In genomic region chr11:49764023-49764422, GRCm38 (mm10) we compare ENCODE assay signal across 9 mouse cellular contexts. TPM values are rescaled to one million over a fixed set of nuclear protein-coding genes. Genes with fewer than 3 reads are reported as not detected.
DNase-seq lines count a peak whose midpoint lies in the region; ATAC-seq and TF ChIP-seq lines count a peak whose summit lies in the region.
"Had no signal": no experiment of that assay in that cellular context is flagged by ENCODE, and none has a peak within 500 bp of the region (broad histone marks: within the 10 kb centered on the region; RNA-seq: fewer than 3 reads in every experiment).

No protein-coding gene starts in this region.

- H3K79me2 ChIP-seq in MEL (ENCODE audit: control insufficient read depth, insufficient read depth, low read length, poor library complexity), result no peaks in the 10 kb centered on the region

- no peak for TF ChIP-seq EP300 in MEL (IDR thresholded peaks at IDR 0.05; ENCODE audit: low read depth in 1 of 2, low read length in 2 of 2)

- no peak overlapping the region for H3K4me2 ChIP-seq in kidney, embryonic 14.5 days (replicated peaks; ENCODE audit: low read depth, low read length)

- H3K9ac ChIP-seq in kidney, embryonic 14.5 days (ENCODE audit: low read depth, low read length), result no peak overlapping the region
- peak overlapping the region; percentile 34; the same call in 1 of the 2 replicates for H3K9ac ChIP-seq in MEL (ENCODE audit: control insufficient read depth, low read depth, low read length, poor library complexity, severe bottlenecking)

- no peaks in the 10 kb centered on the region for H3K27me3 ChIP-seq in kidney, embryonic 14.5 days (ENCODE audit: control insufficient read depth, insufficient read depth, low read length)
- H3K27me3 ChIP-seq in MEL (ENCODE audit: control insufficient read depth in 1 of 2, insufficient read depth in 2 of 2, low read length in 2 of 2), result peaks cover 0 to 4% of the 10 kb centered on the region in 2 experiments; a peak in 2 of 4 replicates
- no peaks in the 10 kb centered on the region for H3K27me3 ChIP-seq in embryonic facial prominence, embryonic 10.5 days (replicated peaks; ENCODE audit: low read depth, poor library complexity, severe bottlenecking)
- no peaks in the 10 kb centered on the region for H3K27me3 ChIP-seq in limb, embryonic 10.5 days (ENCODE audit: low read depth, poor library complexity, severe bottlenecking)

- TF ChIP-seq RAD21 in MEL (IDR thresholded peaks at IDR 0.05; ENCODE audit: low read depth, low read length), result no peak

- ATAC-seq in kidney, embryonic 14.5 days (ENCODE audit: low FRiP score, low TSS enrichment), result peak; percentile 56
- ATAC-seq: Patski had no signal

- H3K27ac ChIP-seq in kidney, embryonic 14.5 days (ENCODE audit: low read depth, low read length), result peak overlapping the region; percentile 70
- peak overlapping the region; percentile 11; the same call in 1 of the 2 replicates for H3K27ac ChIP-seq in MEL (ENCODE audit: control insufficient read depth, low read depth, low read length)
- peak overlapping the region; percentile 89 for H3K27ac ChIP-seq in embryonic facial prominence, embryonic 10.5 days (replicated peaks)
- H3K27ac ChIP-seq in limb, embryonic 10.5 days, result peak overlapping the region; percentile 88
- H3K27ac ChIP-seq: left cerebral cortex, adult 2 months had no signal

- 36% methylated on average over 4 of the region's 4 CpGs for WGBS in kidney, embryonic 14.5 days
- WGBS in embryonic facial prominence, embryonic 10.5 days, result 45% methylated on average over 4 of the region's 4 CpGs
- WGBS in limb, embryonic 10.5 days, result 53% methylated on average over 4 of the region's 4 CpGs

- H3K4me1 ChIP-seq in kidney, embryonic 14.5 days (ENCODE audit: control insufficient read depth, insufficient read depth, low read length), result 0 out of 2 replicates have a peak, but pooled peaks cover 14% of the 10 kb centered on the region
- H3K4me1 ChIP-seq in MEL (ENCODE audit: control insufficient read depth in 1 of 2, insufficient read depth in 2 of 2, low read length in 2 of 2), result peaks cover 9 to 39% of the 10 kb centered on the region in 2 experiments
- peaks cover 25% of the 10 kb centered on the region for H3K4me1 ChIP-seq in embryonic facial prominence, embryonic 10.5 days
- peaks cover 24% of the 10 kb centered on the region for H3K4me1 ChIP-seq in limb, embryonic 10.5 days

- no peak overlapping the region for H3K4me3 ChIP-seq in kidney, embryonic 14.5 days (ENCODE audit: low read length)
- H3K4me3 ChIP-seq in MEL (ENCODE audit: control insufficient read depth in 1 of 2, insufficient read depth in 1 of 2, low read depth in 2 of 2, low read length in 2 of 2), result no peak overlapping the region
- no peak overlapping the region for H3K4me3 ChIP-seq in embryonic facial prominence, embryonic 10.5 days
- H3K4me3 ChIP-seq in limb, embryonic 10.5 days, result no peak overlapping the region
- H3K4me3 ChIP-seq: left cerebral cortex, adult 2 months had no signal

- DNase-seq in kidney, adult 11 months, result no peak
- no peak for DNase-seq in MEL (ENCODE audit: low read depth, low spot score)
- peak; percentile 52 for DNase-seq in embryonic facial prominence, embryonic 10.5 days (ENCODE audit: low spot score)
- DNase-seq in limb, embryonic 10.5 days (ENCODE audit: low spot score), result peak; percentile 40
- DNase-seq in c-Kit-positive CD71-positive TER-119-positive erythroid progenitor cells, embryonic 14.5 days (ENCODE audit: low spot score), result no peak
- no peak for DNase-seq in adrenal gland, postnatal 36 days

- H3K36me3 ChIP-seq in kidney, embryonic 14.5 days (ENCODE audit: control insufficient read depth, insufficient read depth, low read length), result no peaks in the 10 kb centered on the region
- H3K36me3 ChIP-seq in MEL (ENCODE audit: control insufficient read depth in 1 of 2, insufficient read depth in 2 of 2, low read length in 2 of 2), result peaks cover 0 to 24% of the 10 kb centered on the region in 2 experiments; a peak in 2 of 4 replicates
- no peaks in the 10 kb centered on the region for H3K36me3 ChIP-seq in embryonic facial prominence, embryonic 10.5 days (replicated peaks)
- no peaks in the 10 kb centered on the region for H3K36me3 ChIP-seq in limb, embryonic 10.5 days

- no peak for TF ChIP-seq POLR2A in MEL (IDR thresholded peaks at IDR 0.05; ENCODE audit: control insufficient read depth in 1 of 2, insufficient read depth in 1 of 2, low read depth in 1 of 2, low read length in 2 of 2, poor library complexity in 1 of 2)

- no peak for TF ChIP-seq CTCF in MEL (IDR thresholded peaks at IDR 0.05 in 2 of 3, conservative IDR thresholded peaks at IDR 0.05 in 1 of 3; ENCODE audit: control insufficient read depth in 1 of 3, insufficient read depth in 1 of 3, low read depth in 2 of 3, low read length in 3 of 3, poor library complexity in 1 of 3, severe bottlenecking in 1 of 3)

- H3K9me3 ChIP-seq in kidney, embryonic 14.5 days (ENCODE audit: control insufficient read depth, low read length), result no peaks in the 10 kb centered on the region
- H3K9me3 ChIP-seq in MEL (replicated peaks; ENCODE audit: insufficient read depth, low read length), result no peaks in the 10 kb centered on the region
- no peaks in the 10 kb centered on the region for H3K9me3 ChIP-seq in embryonic facial prominence, embryonic 10.5 days
- H3K9me3 ChIP-seq in limb, embryonic 10.5 days (replicated peaks), result no peaks in the 10 kb centered on the region

TF ChIP-seq in MEL, 35 proteins besides CTCF, POLR2A, EP300 and RAD21:
- TF ChIP-seq JUND (IDR thresholded peaks at IDR 0.05; ENCODE audit: low read depth, low read length) (no peak), MXI1 (IDR thresholded peaks at IDR 0.05; ENCODE audit: low read depth, low read length) (no peak)

RNA-seq across cellular contexts. Expression of gene Gfpt2, which starts 30.0 kb away (rescaled TPM):
- 8.1 and 12.6 TPM in 2 replicates for polyA plus RNA-seq in kidney, embryonic 14.5 days (2014; fragmentation: Nextera tagmentation; extraction: Ambion mirVana)
- total RNA-seq in MEL (2012; rRNA removed), result 4.0 and 4.9 TPM in 2 replicates
- polyA plus RNA-seq in MEL (2012; ENCODE audit: insufficient read depth in 1 of 2, insufficient read length in 2 of 2, low read depth in 1 of 2, low replicate concordance in 2 of 2, missing spikeins in 1 of 2), result 1 to 10 TPM in 1 of 2 experiments, not detected in 1; 8.0 TPM
- polyA plus RNA-seq in embryonic facial prominence, embryonic 10.5 days (2016; fragmentation: Nextera tagmentation; extraction: Ambion mirVana), result 40.5 and 44.0 TPM in 2 replicates
- 39.2 and 43.3 TPM in 2 replicates for polyA plus RNA-seq in limb, embryonic 10.5 days (2016; fragmentation: Nextera tagmentation; extraction: Ambion mirVana)
- total RNA-seq in adrenal gland, postnatal 36 days (2021), result 10 to 100 TPM in 1 of 2 experiments, 1 to 10 TPM in 1; 5.7 to 12.0 TPM

RNA-seq across cellular contexts. Expression of gene Cnot6, which starts 51.5 kb away (rescaled TPM):
- 75.3 and 77.4 TPM in 2 replicates for polyA plus RNA-seq in kidney, embryonic 14.5 days (2014; fragmentation: Nextera tagmentation; extraction: Ambion mirVana)
- 38.9 and 45.5 TPM in 2 replicates for total RNA-seq in MEL (2012; rRNA removed)
- 10 to 100 TPM; 49.3 to 58.3 TPM for polyA plus RNA-seq in MEL (2012; ENCODE audit: insufficient read depth in 1 of 2, insufficient read length in 2 of 2, low read depth in 1 of 2, low replicate concordance in 2 of 2, missing spikeins in 1 of 2)
- polyA plus RNA-seq in embryonic facial prominence, embryonic 10.5 days (2016; fragmentation: Nextera tagmentation; extraction: Ambion mirVana), result 60.7 and 61.7 TPM in 2 replicates
- 59.1 and 63.4 TPM in 2 replicates for polyA plus RNA-seq in limb, embryonic 10.5 days (2016; fragmentation: Nextera tagmentation; extraction: Ambion mirVana)
- total RNA-seq in adrenal gland, postnatal 36 days (2021), result 10 to 100 TPM; 49.4 to 51.0 TPM

Comparison
In these comparisons a context has a peak if more than half of its experiments do, and no peak if none do; other contexts are left out.
1. H3K27ac ChIP-seq: peak in every context shown above with its lines; median percentile 89 in embryonic facial prominence, embryonic 10.5 days; 88 in limb, embryonic 10.5 days; 70 in kidney, embryonic 14.5 days; 11 in MEL.
2. DNase-seq: peak in embryonic facial prominence, embryonic 10.5 days (single experiment) and limb, embryonic 10.5 days (single experiment); none in kidney, adult 11 months (single experiment), MEL (single experiment), c-Kit-positive CD71-positive TER-119-positive erythroid progenitor cells, embryonic 14.5 days (single experiment) and adrenal gland, postnatal 36 days (0 of 2).